12 mouse cellular contexts compared by ENCODE assay signal in the genomic region with DNA sequence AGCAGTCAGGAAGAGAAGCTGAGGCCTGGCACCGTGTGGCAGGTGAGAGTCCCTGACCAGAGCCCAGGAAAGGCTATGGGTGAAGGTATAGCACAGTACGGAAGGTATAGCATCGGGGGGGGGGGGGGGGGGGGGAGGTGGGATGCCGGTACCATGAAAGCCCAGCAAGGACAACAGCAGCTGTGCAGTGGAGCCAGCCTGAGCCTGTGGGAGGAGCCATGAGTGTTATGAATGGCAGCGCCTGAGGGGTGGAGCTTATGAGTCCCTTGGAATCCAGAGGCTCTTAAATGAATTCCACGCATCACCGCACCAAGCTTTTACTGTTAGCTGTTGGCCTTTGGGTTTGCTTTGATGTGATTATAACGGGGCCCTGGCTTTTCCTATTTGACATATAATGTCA.
DNase-seq lines count a peak whose midpoint lies in the region; ATAC-seq and TF ChIP-seq lines count a peak whose summit lies in the region.
"Had no signal": no experiment of that assay in that cellular context is flagged by ENCODE, and none has a peak within 500 bp of the region (broad histone marks: within the 10 kb centered on the region; RNA-seq: fewer than 3 reads in every experiment).

No protein-coding gene starts in this region.

- H3K9me3 ChIP-seq in forebrain, embryonic 12.5 days = no peaks in the 10 kb centered on the region
- no peaks in the 10 kb centered on the region for H3K9me3 ChIP-seq in kidney, postnatal 0 days (replicated peaks; ENCODE audit: low read length)
- no peaks in the 10 kb centered on the region for H3K9me3 ChIP-seq in neural tube, embryonic 15.5 days (replicated peaks)
- H3K9me3 ChIP-seq: heart, embryonic 12.5 days; limb, embryonic 15.5 days had no signal

- intact Hi-C loops in heart, postnatal 25 days (cut with DNase I) = no loop called here

- H3K27ac ChIP-seq in forebrain, embryonic 12.5 days = 0 out of 2 replicates have a peak overlapping the region, but pooled peaks have one; percentile 19
- H3K27ac ChIP-seq in kidney, postnatal 0 days = no peak overlapping the region
- no peak overlapping the region for H3K27ac ChIP-seq in neural tube, embryonic 15.5 days (replicated peaks)
- H3K27ac ChIP-seq in thymus, adult 2 months (ENCODE audit: control insufficient read depth, insufficient read depth, low read length) = no peak overlapping the region
- H3K27ac ChIP-seq: limb, embryonic 15.5 days had no signal

- 22% methylated on average over 5 of the region's 8 CpGs for WGBS in forebrain, embryonic 12.5 days
- 59% methylated on average over 6 of the region's 8 CpGs for whole genome bisulfite sequencing in kidney, postnatal 0 days
- 34% methylated on average over 7 of the region's 8 CpGs for WGBS in neural tube, embryonic 15.5 days
- 89% methylated on average over 8 of the region's 8 CpGs for WGBS in thymus, adult 2 months

- no peak overlapping the region for H3K9ac ChIP-seq in forebrain, embryonic 12.5 days
- H3K9ac ChIP-seq in kidney, postnatal 0 days (ENCODE audit: low read depth, low read length) = no peak overlapping the region
- no peak overlapping the region for H3K9ac ChIP-seq in neural tube, embryonic 15.5 days (replicated peaks)
- H3K9ac ChIP-seq: heart, embryonic 12.5 days; limb, embryonic 15.5 days had no signal

- no peak overlapping the region for H3K4me2 ChIP-seq in forebrain, embryonic 12.5 days
- H3K4me2 ChIP-seq in kidney, postnatal 0 days (ENCODE audit: low read length) = no peak overlapping the region
- H3K4me2 ChIP-seq in neural tube, embryonic 15.5 days = no peak overlapping the region
- H3K4me2 ChIP-seq: heart, embryonic 12.5 days; limb, embryonic 15.5 days had no signal

- peaks cover 9% of the 10 kb centered on the region; the same call in 1 of the 2 replicates for H3K36me3 ChIP-seq in forebrain, embryonic 12.5 days (replicated peaks)
- H3K36me3 ChIP-seq in kidney, postnatal 0 days (ENCODE audit: insufficient read depth, low read length) = no peaks in the 10 kb centered on the region
- peaks cover 2% of the 10 kb centered on the region; the same call in 1 of the 2 replicates for H3K36me3 ChIP-seq in neural tube, embryonic 15.5 days
- H3K36me3 ChIP-seq in thymus, adult 2 months (ENCODE audit: control insufficient read depth, insufficient read depth, low read length) = no peaks in the 10 kb centered on the region
- H3K36me3 ChIP-seq: heart, embryonic 12.5 days; limb, embryonic 15.5 days had no signal

- H3K27me3 ChIP-seq in forebrain, embryonic 12.5 days = peaks cover 9% of the 10 kb centered on the region
- H3K27me3 ChIP-seq in kidney, postnatal 0 days (ENCODE audit: insufficient read depth, low read length) = no peaks in the 10 kb centered on the region
- no peaks in the 10 kb centered on the region for H3K27me3 ChIP-seq in neural tube, embryonic 15.5 days (replicated peaks)
- no peaks in the 10 kb centered on the region for H3K27me3 ChIP-seq in thymus, adult 2 months (ENCODE audit: control insufficient read depth, insufficient read depth, low read length)
- H3K27me3 ChIP-seq: CH12.LX; heart, embryonic 12.5 days; limb, embryonic 15.5 days had no signal

- TF ChIP-seq CTCF in kidney, postnatal 0 days (IDR thresholded peaks at IDR 0.05; ENCODE audit: low read depth) = no peak
- no peak for TF ChIP-seq CTCF in thymus, adult 2 months (IDR thresholded peaks at IDR 0.05; ENCODE audit: borderline replicate concordance, control insufficient read depth, extremely low read depth, insufficient read depth, low read length, poor library complexity)

- no peak overlapping the region for H3K4me3 ChIP-seq in forebrain, embryonic 12.5 days (replicated peaks)
- no peak overlapping the region for H3K4me3 ChIP-seq in kidney, postnatal 0 days (replicated peaks; ENCODE audit: low read depth, low read length)
- H3K4me3 ChIP-seq in neural tube, embryonic 15.5 days (replicated peaks) = no peak overlapping the region
- no peak overlapping the region for H3K4me3 ChIP-seq in thymus, adult 2 months (ENCODE audit: control insufficient read depth, insufficient read depth, low read length)
- H3K4me3 ChIP-seq: heart, embryonic 12.5 days; limb, embryonic 15.5 days had no signal

- no peak for TF ChIP-seq POLR2A in thymus, adult 2 months (IDR thresholded peaks at IDR 0.05; ENCODE audit: control insufficient read depth, extremely low read depth, insufficient read depth, low read length, poor library complexity)

- peak; percentile 13 for DNase-seq in lung, postnatal 25 days (ENCODE audit: low spot score)
- DNase-seq in lung, postnatal 4 days = no peak
- DNase-seq in kidney, postnatal 0 days (ENCODE audit: low spot score) = peak; percentile 62
- no peak for DNase-seq in thymus, adult 2 months
- DNase-seq in left cerebral cortex, adult 11 months (ENCODE audit: low spot score) = no peak
- DNase-seq in heart, postnatal 25 days (ENCODE audit: low spot score) = no peak
- DNase-seq: right cerebral cortex, postnatal 4 days had no signal

- peak; percentile 45 for ATAC-seq in forebrain, embryonic 12.5 days (ENCODE audit: low FRiP score)
- no peak; the same call in 1 of the 2 replicates for ATAC-seq in kidney, postnatal 0 days (replicated peaks; ENCODE audit: low FRiP score, low read depth)
- ATAC-seq in neural tube, embryonic 15.5 days (ENCODE audit: low FRiP score) = peak; percentile 36; the same call in 1 of the 2 replicates

- peaks cover 21% of the 10 kb centered on the region for H3K4me1 ChIP-seq in forebrain, embryonic 12.5 days
- H3K4me1 ChIP-seq in kidney, postnatal 0 days (replicated peaks; ENCODE audit: insufficient read depth, low read length) = no peaks in the 10 kb centered on the region
- peaks cover 18% of the 10 kb centered on the region for H3K4me1 ChIP-seq in neural tube, embryonic 15.5 days
- H3K4me1 ChIP-seq in thymus, adult 2 months (replicated peaks; ENCODE audit: control insufficient read depth, insufficient read depth, low read length) = no peaks in the 10 kb centered on the region

Comparison
In these comparisons a context has a peak if more than half of its experiments do, and no peak if none do; other contexts are left out.
1. DNase-seq: peak in lung, postnatal 25 days (single experiment) and kidney, postnatal 0 days (single experiment); none in lung, postnatal 4 days (0 of 2), thymus, adult 2 months (single experiment), left cerebral cortex, adult 11 months (single experiment) and heart, postnatal 25 days (single experiment).